Comparison of ENCODE assay signal across 20 mouse cellular contexts in genomic region chr12:25830057-25830456, GRCm38 (mm10).
DNase-seq lines count a peak whose midpoint lies in the region; ATAC-seq and TF ChIP-seq lines count a peak whose summit lies in the region.
"Had no signal": no experiment of that assay in that cellular context is flagged by ENCODE, and none has a peak within 500 bp of the region (broad histone marks: within the 10 kb centered on the region; RNA-seq: fewer than 3 reads in every experiment).

No protein-coding gene starts in this region.

- no peak overlapping the region for H3K9ac ChIP-seq in forebrain, embryonic 15.5 days (replicated peaks)
- H3K9ac ChIP-seq in forebrain, postnatal 0 days = no peak overlapping the region
- no peak overlapping the region for H3K9ac ChIP-seq in lung, postnatal 0 days (replicated peaks; ENCODE audit: low read depth)
- H3K9ac ChIP-seq: embryonic facial prominence, embryonic 12.5 days; hindbrain, embryonic 12.5 days; intestine, embryonic 15.5 days had no signal

- peak overlapping the region; percentile 60 for H3K27ac ChIP-seq in forebrain, embryonic 15.5 days (replicated peaks)
- H3K27ac ChIP-seq in forebrain, embryonic 10.5 days = no peak overlapping the region
- no peak overlapping the region for H3K27ac ChIP-seq in forebrain, postnatal 0 days (ENCODE audit: low read depth, low read length)
- H3K27ac ChIP-seq in lung, postnatal 0 days (ENCODE audit: low read length) = no peak overlapping the region
- H3K27ac ChIP-seq: embryonic facial prominence, embryonic 12.5 days; heart, embryonic 10.5 days; hindbrain, embryonic 12.5 days; intestine, embryonic 15.5 days had no signal

- H3K27me3 ChIP-seq in forebrain, embryonic 15.5 days = no peaks in the 10 kb centered on the region
- H3K27me3 ChIP-seq in forebrain, embryonic 10.5 days (ENCODE audit: poor library complexity, severe bottlenecking) = no peaks in the 10 kb centered on the region
- H3K27me3 ChIP-seq in forebrain, postnatal 0 days (ENCODE audit: insufficient read depth, low read length) = no peaks in the 10 kb centered on the region
- no peaks in the 10 kb centered on the region for H3K27me3 ChIP-seq in lung, postnatal 0 days (replicated peaks; ENCODE audit: insufficient read depth, low read length)
- H3K27me3 ChIP-seq: embryonic facial prominence, embryonic 12.5 days; hindbrain, embryonic 12.5 days; intestine, embryonic 15.5 days had no signal

- ATAC-seq in forebrain, embryonic 15.5 days (replicated peaks) = peak; percentile 43; the same call in 1 of the 2 replicates
- peak; percentile 32 for ATAC-seq in forebrain, postnatal 0 days
- no peak for ATAC-seq in lung, postnatal 0 days
- ATAC-seq: activated CD4-positive, CD25-positive, alpha-beta regulatory T cell, adult 4 months; intestine, embryonic 15.5 days; Patski had no signal

- H3K9me3 ChIP-seq in forebrain, embryonic 15.5 days = no peaks in the 10 kb centered on the region
- H3K9me3 ChIP-seq in forebrain, embryonic 10.5 days = no peaks in the 10 kb centered on the region
- no peaks in the 10 kb centered on the region for H3K9me3 ChIP-seq in forebrain, postnatal 0 days (ENCODE audit: low read length)
- H3K9me3 ChIP-seq in lung, postnatal 0 days (ENCODE audit: low read length) = no peaks in the 10 kb centered on the region
- H3K9me3 ChIP-seq: embryonic facial prominence, embryonic 12.5 days; heart, embryonic 10.5 days; hindbrain, embryonic 12.5 days; intestine, embryonic 15.5 days had no signal

- H3K36me3 ChIP-seq in forebrain, embryonic 15.5 days = no peaks in the 10 kb centered on the region
- no peaks in the 10 kb centered on the region for H3K36me3 ChIP-seq in forebrain, embryonic 10.5 days (replicated peaks)
- no peaks in the 10 kb centered on the region for H3K36me3 ChIP-seq in forebrain, postnatal 0 days (ENCODE audit: insufficient read depth)
- H3K36me3 ChIP-seq in lung, postnatal 0 days (ENCODE audit: insufficient read depth, low read length) = no peaks in the 10 kb centered on the region
- H3K36me3 ChIP-seq: embryonic facial prominence, embryonic 12.5 days; heart, embryonic 10.5 days; hindbrain, embryonic 12.5 days; intestine, embryonic 15.5 days had no signal

- TF ChIP-seq CTCF in forebrain, postnatal 0 days (IDR thresholded peaks at IDR 0.05; ENCODE audit: low read depth) = no peak
- no peak for TF ChIP-seq CTCF in lung, postnatal 0 days (IDR thresholded peaks at IDR 0.05)

- 43% methylated on average over 7 of the region's 7 CpGs for WGBS in forebrain, embryonic 15.5 days
- WGBS in forebrain, embryonic 10.5 days = 73% methylated on average over 7 of the region's 7 CpGs
- WGBS in forebrain, postnatal 0 days = 42% methylated on average over 7 of the region's 7 CpGs
- 67% methylated on average over 7 of the region's 7 CpGs for WGBS in lung, postnatal 0 days

- no peak overlapping the region for H3K4me2 ChIP-seq in forebrain, embryonic 15.5 days (replicated peaks)
- H3K4me2 ChIP-seq in forebrain, postnatal 0 days (ENCODE audit: low read depth) = no peak overlapping the region
- no peak overlapping the region for H3K4me2 ChIP-seq in lung, postnatal 0 days (replicated peaks; ENCODE audit: low read depth, low read length)
- H3K4me2 ChIP-seq: embryonic facial prominence, embryonic 12.5 days; hindbrain, embryonic 12.5 days; intestine, embryonic 15.5 days had no signal

- peak; percentile 46 to 48 for DNase-seq in cerebellum, postnatal 14 days
- DNase-seq in cerebellum, adult 9-11 months = no peak
- DNase-seq in forebrain, embryonic 10.5 days (ENCODE audit: extremely low spot score, low spot score) = no peak
- peak; percentile 21 for DNase-seq in Muller cell, postnatal 12 days (ENCODE audit: inconsistent ontology term)
- peak; percentile 17 for DNase-seq in forebrain, postnatal 0 days
- DNase-seq in lung, postnatal 0 days (ENCODE audit: low spot score) = no peak
- DNase-seq: adrenal gland, postnatal 14 days; cerebellum, adult 8-10 months; gastrocnemius, postnatal 10 days; heart, adult 18-20 months; heart, postnatal 10 days; heart, postnatal 4 days; kidney, adult 18-20 months had no signal

- H3K4me3 ChIP-seq in forebrain, embryonic 15.5 days = no peak overlapping the region
- no peak overlapping the region for H3K4me3 ChIP-seq in forebrain, embryonic 10.5 days
- H3K4me3 ChIP-seq in forebrain, postnatal 0 days (ENCODE audit: low read depth, low read length) = no peak overlapping the region
- no peak overlapping the region for H3K4me3 ChIP-seq in lung, postnatal 0 days (ENCODE audit: low read depth, low read length)
- H3K4me3 ChIP-seq: embryonic facial prominence, embryonic 12.5 days; heart, embryonic 10.5 days; hindbrain, embryonic 12.5 days; intestine, embryonic 15.5 days had no signal

- H3K4me1 ChIP-seq in forebrain, embryonic 15.5 days = peaks cover 11% of the 10 kb centered on the region; the same call in 1 of the 2 replicates
- peaks cover 19% of the 10 kb centered on the region for H3K4me1 ChIP-seq in forebrain, embryonic 10.5 days
- no peaks in the 10 kb centered on the region for H3K4me1 ChIP-seq in forebrain, postnatal 0 days (ENCODE audit: insufficient read depth)
- H3K4me1 ChIP-seq in lung, postnatal 0 days (ENCODE audit: insufficient read depth, low read depth, low read length) = no peaks in the 10 kb centered on the region

- no peak for TF ChIP-seq EP300 in lung, postnatal 0 days (IDR thresholded peaks at IDR 0.05)

Comparison
In these comparisons a context has a peak if more than half of its experiments do, and no peak if none do; other contexts are left out.
1. DNase-seq: peak in cerebellum, postnatal 14 days (2 of 2), Muller cell, postnatal 12 days (single experiment) and forebrain, postnatal 0 days (single experiment); none in cerebellum, adult 9-11 months (single experiment), forebrain, embryonic 10.5 days (single experiment) and lung, postnatal 0 days (single experiment).